Mouse (Mus musculus) forebrain, postnatal 0 days (tissue): ENCODE results near the gene Mdm2. TPM values are rescaled to one million over a fixed set of nuclear protein-coding genes. Genes with fewer than 3 reads are reported as not detected.

Experiments
- ATAC-seq: fragments of 200-750 bp; cut with Nextera tagmentation; 2 replicates; pipeline ENCODE4 v1.8.0; 2017; ENCODE audit warnings: mild to moderate bottlenecking, moderate library complexity
- DNase-seq: peaks from one replicate; pipeline ENCODE4 v3.0.0-alpha.2; 2015
- H3K27ac ChIP-seq: fragments of 300-500 bp; sonication (generic); 2 replicates; pipeline ENCODE4 v1.5.1; 2014; ENCODE audit warnings: low read depth, mild to moderate bottlenecking, antibody characterized with exemption, low read length, moderate library complexity, mixed read lengths
- H3K27me3 ChIP-seq: fragments of 300-500 bp; sonication (generic); 2 replicates; pipeline ENCODE4 v1.6.1; 2014; ENCODE audit warnings: mild to moderate bottlenecking, low read length, mixed read lengths; ENCODE audit not compliant: insufficient read depth
- H3K36me3 ChIP-seq: fragments of 300-500 bp; sonication (generic); 2 replicates; pipeline ENCODE4 v1.6.1; 2014; ENCODE audit warnings: mild to moderate bottlenecking, moderate library complexity; ENCODE audit not compliant: insufficient read depth
- H3K4me1 ChIP-seq: fragments of 300-500 bp; sonication (generic); 2 replicates; pipeline ENCODE4 v1.6.1; 2014; ENCODE audit warnings: antibody characterized with exemption; ENCODE audit not compliant: insufficient read depth
- H3K4me2 ChIP-seq: fragments of 300-500 bp; sonication (generic); 2 replicates; pipeline ENCODE4 v1.6.1; 2014; ENCODE audit warnings: low read depth, mild to moderate bottlenecking, moderate library complexity
- H3K4me3 ChIP-seq: fragments of 300-500 bp; sonication (generic); 2 replicates; pipeline ENCODE4 v1.5.1; 2014; ENCODE audit warnings: low read depth, low read length, mixed read lengths
- H3K9ac ChIP-seq: fragments of 300-500 bp; sonication (generic); 2 replicates; pipeline ENCODE4 v1.6.1; 2014; ENCODE audit warnings: mild to moderate bottlenecking
- H3K9me3 ChIP-seq: fragments of 300-500 bp; sonication (generic); 2 replicates; pipeline ENCODE4 v1.6.1; 2016; ENCODE audit warnings: low read length
- CTCF ChIP-seq: sonication (generic); IDR thresholded peaks from 2 replicates; pipeline ENCODE4 v1.5.1; 2016; ENCODE audit warnings: antibody characterized with exemption, control low read depth, low read depth
- WGBS: fragments of 180-500 bp; shearing (Covaris S2); extraction: QIAGEN DNeasy Blood & Tissue Kit; methylation state at CpG from one replicate; pipeline ENCODE4 v1.1.7; 2014; 5-methylcytosine and 5-hydroxymethylcytosine counted together
- polyA plus RNA-seq: library from polyadenylated mRNA; unstranded; fragments of >200 nt; fragmentation: Nextera tagmentation; extraction: Ambion mirVana; gene quantifications from 2 replicates; pipeline ENCODE4 v1.2.1, GENCODE M21; 2015
- total RNA-seq: library from RNA; depleted of rRNA; stranded (reverse); fragments of >200 nt; gene quantifications from 2 replicates; pipeline ENCODE4 v1.2.3, GENCODE M21; 2014

Gene Mdm2
- total and polyA plus RNA-seq, 2 experiments from 2014 or later, result 30.2 to 77.3 TPM

- Histone ChIP-seq H3K9me3 (no peaks in the 10 kb centered on the region), H3K4me1 (no peaks in the 10 kb centered on the region), H3K27ac (no peak overlapping the region), H3K4me2 (no peak overlapping the region), H3K27me3 (no peaks in the 10 kb centered on the region), H3K4me3 (no peak overlapping the region), H3K36me3 (no peaks in the 10 kb centered on the region), H3K9ac (no peak overlapping the region)
- DNase-seq (no peak), ATAC-seq (no peak)
- no peak for TF ChIP-seq CTCF
- 84% methylated on average over 15 of the region's 15 CpGs for WGBS
Observed at GRCm38 (mm10) chr10:117662316-117663055, 48.1 kb downstream of the Mdm2 start.

DNA sequence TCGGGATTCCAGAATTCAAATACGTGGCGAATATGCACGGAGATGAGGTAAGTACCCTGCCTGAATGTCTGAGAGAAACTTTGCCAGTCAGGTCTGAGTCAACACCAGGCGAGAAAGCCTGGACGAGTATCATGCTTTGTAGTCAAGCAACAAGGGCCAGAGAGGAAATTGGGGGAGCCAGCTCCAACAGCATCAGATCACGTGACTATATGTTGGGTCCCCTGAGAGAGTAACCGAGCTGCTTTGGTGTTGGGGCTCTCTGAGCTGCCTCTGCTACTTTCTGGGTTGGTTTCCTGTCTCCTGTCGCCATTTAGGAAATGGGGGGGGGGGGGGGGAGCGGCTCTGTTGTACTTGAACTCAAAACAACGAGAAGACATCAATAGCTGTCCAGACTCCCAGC lies 50.7 kb downstream of the Mdm2 start:
- H3K27me3 ChIP-seq, result no peaks in the 10 kb centered on the region
- no peak overlapping the region for H3K27ac ChIP-seq
- no peak for TF ChIP-seq CTCF
- H3K4me3 ChIP-seq, result no peak overlapping the region
- ATAC-seq, result no peak
- 69% methylated on average over 11 of the region's 11 CpGs for WGBS
- no peaks in the 10 kb centered on the region for H3K9me3 ChIP-seq
- no peak overlapping the region for H3K9ac ChIP-seq
- no peak for DNase-seq
- H3K36me3 ChIP-seq, result no peaks in the 10 kb centered on the region
- no peak overlapping the region for H3K4me2 ChIP-seq
- no peaks in the 10 kb centered on the region for H3K4me1 ChIP-seq

- Histone ChIP-seq H3K4me1 (no peaks in the 10 kb centered on the region), H3K27ac (no peak overlapping the region), H3K27me3 (no peaks in the 10 kb centered on the region), H3K4me2 (no peak overlapping the region), H3K4me3 (no peak overlapping the region), H3K9me3 (no peaks in the 10 kb centered on the region), H3K9ac (no peak overlapping the region), H3K36me3 (no peaks in the 10 kb centered on the region)
- no peak for ATAC-seq
- TF ChIP-seq CTCF, result no peak
- WGBS, result 64% methylated on average over 11 of the region's 11 CpGs
- DNase-seq, result no peak
Observed at GRCm38 (mm10) chr10:117659430-117659813, 51.1 kb downstream of the Mdm2 start.

- Histone ChIP-seq H3K9ac (no peak overlapping the region), H3K4me3 (no peak overlapping the region), H3K4me2 (no peak overlapping the region), H3K4me1 (no peaks in the 10 kb centered on the region), H3K27me3 (no peaks in the 10 kb centered on the region), H3K9me3 (no peaks in the 10 kb centered on the region), H3K27ac (no peak overlapping the region), H3K36me3 (no peaks in the 10 kb centered on the region)
- DNase-seq (no peak), ATAC-seq (no peak)
- no peak for TF ChIP-seq CTCF
- 94% methylated on average over 14 of the region's 14 CpGs for WGBS
Observed at GRCm38 (mm10) chr10:117658522-117659429, 51.8 kb downstream of the Mdm2 start.

DNA sequence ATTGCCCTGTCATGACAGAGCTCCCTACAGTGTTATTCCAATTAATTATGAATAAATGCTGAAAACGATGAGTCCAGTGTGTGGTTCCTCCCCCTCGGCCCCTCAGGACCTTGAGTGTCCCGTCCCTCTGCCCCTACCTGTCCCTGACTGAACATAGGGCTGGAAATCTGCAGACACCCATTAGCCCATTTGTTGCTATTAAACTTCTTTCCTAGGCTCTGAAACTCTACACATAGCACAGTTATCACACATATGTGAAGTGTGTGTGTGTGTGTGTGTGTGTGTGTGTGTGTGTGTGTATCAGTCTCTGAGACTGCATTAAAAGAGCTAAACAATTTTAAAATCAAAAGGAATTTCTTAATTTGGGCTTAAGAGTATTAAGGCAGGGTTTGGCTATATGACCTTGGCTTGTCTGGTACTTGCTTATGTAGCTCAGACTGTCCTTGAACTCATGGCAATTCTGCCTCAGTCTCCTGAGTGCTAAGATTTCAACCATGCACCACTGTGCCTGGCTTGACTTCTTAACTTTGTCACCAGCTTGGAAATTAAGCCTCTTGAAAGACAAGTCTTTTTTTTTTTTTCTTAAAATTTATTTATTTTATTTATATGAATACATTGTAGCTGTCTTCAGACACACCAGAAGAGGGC lies 52.8 kb downstream of the Mdm2 start:
- no peak overlapping the region for H3K27ac ChIP-seq
- no peak overlapping the region for H3K4me2 ChIP-seq
- no peaks in the 10 kb centered on the region for H3K9me3 ChIP-seq
- no peak for DNase-seq
- no peak for TF ChIP-seq CTCF
- no peaks in the 10 kb centered on the region for H3K4me1 ChIP-seq
- no peak overlapping the region for H3K4me3 ChIP-seq
- no peak for ATAC-seq
- H3K36me3 ChIP-seq, result no peaks in the 10 kb centered on the region
- WGBS, result 73% methylated on average over 3 of the region's 3 CpGs
- no peak overlapping the region for H3K9ac ChIP-seq
- no peaks in the 10 kb centered on the region for H3K27me3 ChIP-seq

DNA sequence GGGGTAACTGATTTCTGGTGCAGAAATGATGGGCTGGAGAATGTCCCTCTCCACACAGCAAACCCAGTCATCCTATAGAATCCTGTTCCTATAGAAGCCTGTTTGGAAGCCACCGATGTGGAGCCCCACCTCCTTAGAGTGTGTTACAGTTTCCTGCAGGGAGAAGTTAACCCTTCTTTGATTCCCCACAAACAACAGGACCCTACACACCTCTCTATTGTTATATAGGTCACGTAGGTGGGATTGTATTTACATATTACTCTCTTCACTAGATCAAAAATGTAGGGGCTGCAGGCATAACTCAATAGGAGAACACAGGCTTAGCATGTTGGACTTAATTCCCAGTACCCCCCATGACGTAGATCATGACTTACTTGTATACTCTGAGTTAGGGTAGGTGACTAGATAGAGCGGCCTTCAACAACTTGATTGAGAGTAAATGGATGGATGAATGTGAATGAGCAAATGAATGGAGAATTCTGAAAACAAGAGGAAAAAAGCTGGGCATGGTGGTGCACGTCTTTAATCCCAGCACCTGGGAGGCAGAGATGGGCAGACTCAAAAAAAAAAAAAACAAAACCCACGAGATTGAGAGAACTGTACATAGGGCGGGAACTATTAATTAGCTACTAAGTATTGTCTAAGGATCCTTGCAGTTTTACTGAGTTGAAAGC lies 53.4 kb downstream of the Mdm2 start:
- H3K9ac ChIP-seq, result no peak overlapping the region
- H3K27ac ChIP-seq, result no peak overlapping the region
- no peaks in the 10 kb centered on the region for H3K4me1 ChIP-seq
- H3K27me3 ChIP-seq, result no peaks in the 10 kb centered on the region
- no peaks in the 10 kb centered on the region for H3K36me3 ChIP-seq
- no peaks in the 10 kb centered on the region for H3K9me3 ChIP-seq
- 75% methylated on average over 7 of the region's 7 CpGs for WGBS
- no peak overlapping the region for H3K4me3 ChIP-seq
- DNase-seq, result no peak
- no peak for ATAC-seq
- no peak overlapping the region for H3K4me2 ChIP-seq
- no peak for TF ChIP-seq CTCF
